Mouse (Mus musculus): ENCODE data around the gene Tmem165. TPM values are rescaled to one million over a fixed set of nuclear protein-coding genes. Genes with fewer than 3 reads are reported as not detected.

The Tmem165 gene
- total and polyA plus RNA-seq, 2 experiments from 2014 or later, result 42.7 to 77.1 TPM

GRCm38 (mm10) chr5:76162926-76163325, 20.8 kb upstream of the Tmem165 start:
- TF ChIP-seq CTCF (IDR thresholded peaks at IDR 0.05), result no peak
- no peak for ATAC-seq (ENCODE audit: low FRiP score)

DNA sequence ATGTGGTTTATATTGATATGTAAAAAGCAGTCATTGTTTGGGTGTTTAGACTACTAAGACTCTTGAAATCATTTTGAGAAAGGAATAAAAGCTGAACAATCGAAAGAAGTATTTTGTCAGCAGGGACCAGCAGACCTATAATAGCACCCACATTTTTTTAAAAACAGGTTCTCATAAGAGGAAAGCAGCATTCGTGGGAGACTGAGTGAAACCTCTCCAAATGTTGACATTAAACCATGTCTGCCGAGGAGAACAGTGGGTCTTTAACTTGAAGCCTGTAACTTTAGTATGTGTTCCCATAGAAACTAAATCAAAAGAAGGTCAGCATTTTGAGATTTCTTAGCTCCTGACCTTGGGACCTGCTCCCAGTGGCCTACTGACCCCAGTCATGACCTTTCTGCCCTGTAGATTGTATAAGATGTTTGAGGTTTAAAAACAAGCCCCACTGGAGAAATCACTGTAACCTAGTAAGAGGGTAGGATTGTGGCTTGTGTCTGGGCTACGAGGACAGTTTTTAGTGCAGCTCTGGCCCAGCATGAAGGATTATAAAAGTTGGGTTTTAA, 19.8 kb upstream of the Tmem165 start:
- TF ChIP-seq CTCF (IDR thresholded peaks at IDR 0.05), result no peak
- Histone ChIP-seq H3K4me1 (ENCODE audit: insufficient read depth, low read length) (no peaks in the 10 kb centered on the region), H3K9ac (replicated peaks; ENCODE audit: low read length, poor library complexity, severe bottlenecking) (no peak overlapping the region), H3K9me3 (ENCODE audit: low read length) (no peaks in the 10 kb centered on the region), H3K36me3 (ENCODE audit: insufficient read depth, low read length) (no peaks in the 10 kb centered on the region), H3K27ac (ENCODE audit: low read depth, low read length) (no peak overlapping the region), H3K27me3 (ENCODE audit: insufficient read depth, low read length) (no peaks in the 10 kb centered on the region), H3K4me2 (ENCODE audit: low read depth, low read length, poor library complexity, severe bottlenecking) (no peak overlapping the region), H3K4me3 (ENCODE audit: low read depth, low read length) (no peak overlapping the region)
- DNase-seq (ENCODE audit: low spot score), result no peak
- WGBS, result 35% methylated on average over 4 of the region's 4 CpGs
- no peak for ATAC-seq (ENCODE audit: low FRiP score)

More at GRCm38 (mm10) chr5:76162926-76163325, 20.8 kb upstream of the Tmem165 start:
- no peak for DNase-seq (ENCODE audit: low spot score)
- Histone ChIP-seq H3K4me3 (ENCODE audit: low read depth, low read length) (no peak overlapping the region), H3K9ac (replicated peaks; ENCODE audit: low read length, poor library complexity, severe bottlenecking) (no peak overlapping the region), H3K4me2 (ENCODE audit: low read depth, low read length, poor library complexity, severe bottlenecking) (no peak overlapping the region), H3K4me1 (ENCODE audit: insufficient read depth, low read length) (no peaks in the 10 kb centered on the region), H3K9me3 (ENCODE audit: low read length) (no peaks in the 10 kb centered on the region), H3K27ac (ENCODE audit: low read depth, low read length) (no peak overlapping the region), H3K27me3 (ENCODE audit: insufficient read depth, low read length) (no peaks in the 10 kb centered on the region), H3K36me3 (ENCODE audit: insufficient read depth, low read length) (no peaks in the 10 kb centered on the region)
- 80% methylated on average over 5 of the region's 5 CpGs for WGBS

- no peak overlapping the region for H3K4me2 ChIP-seq (ENCODE audit: low read depth, low read length, poor library complexity, severe bottlenecking)
- no peak for TF ChIP-seq CTCF (IDR thresholded peaks at IDR 0.05)
- DNase-seq (ENCODE audit: low spot score) (no peak), ATAC-seq (ENCODE audit: low FRiP score) (no peak)
- no peak overlapping the region for H3K9ac ChIP-seq (replicated peaks; ENCODE audit: low read length, poor library complexity, severe bottlenecking)
- 76% methylated on average over 7 of the region's 7 CpGs for WGBS
- no peak overlapping the region for H3K4me3 ChIP-seq (ENCODE audit: low read depth, low read length)
- H3K36me3 ChIP-seq (ENCODE audit: insufficient read depth, low read length), result no peaks in the 10 kb centered on the region
- no peaks in the 10 kb centered on the region for H3K27me3 ChIP-seq (ENCODE audit: insufficient read depth, low read length)
- H3K4me1 ChIP-seq (ENCODE audit: insufficient read depth, low read length), result no peaks in the 10 kb centered on the region
- H3K27ac ChIP-seq (ENCODE audit: low read depth, low read length), result no peak overlapping the region
- no peaks in the 10 kb centered on the region for H3K9me3 ChIP-seq (ENCODE audit: low read length)
These were observed 18.9 kb upstream of the Tmem165 start for GRCm38 (mm10) chr5:76164827-76165226.

GRCm38 (mm10) chr5:76170522-76170921, 13.2 kb upstream of the Tmem165 start:
- Histone ChIP-seq H3K27me3 (ENCODE audit: insufficient read depth, low read length) (no peaks in the 10 kb centered on the region), H3K36me3 (ENCODE audit: insufficient read depth, low read length) (no peaks in the 10 kb centered on the region), H3K27ac (ENCODE audit: low read depth, low read length) (no peak overlapping the region), H3K9ac (replicated peaks; ENCODE audit: low read length, poor library complexity, severe bottlenecking) (no peak overlapping the region), H3K4me3 (ENCODE audit: low read depth, low read length) (no peak overlapping the region), H3K9me3 (ENCODE audit: low read length) (no peaks in the 10 kb centered on the region), H3K4me1 (ENCODE audit: insufficient read depth, low read length) (no peaks in the 10 kb centered on the region), H3K4me2 (ENCODE audit: low read depth, low read length, poor library complexity, severe bottlenecking) (no peak overlapping the region)
- WGBS, result 88% methylated on average over 4 of the region's 4 CpGs
- no peak for TF ChIP-seq CTCF (IDR thresholded peaks at IDR 0.05)
- DNase-seq (ENCODE audit: low spot score) (no peak), ATAC-seq (ENCODE audit: low FRiP score) (no peak)

- H3K9ac ChIP-seq (replicated peaks; ENCODE audit: low read length, poor library complexity, severe bottlenecking), result no peak overlapping the region
- no peak overlapping the region for H3K4me3 ChIP-seq (ENCODE audit: low read depth, low read length)
- no peak for TF ChIP-seq CTCF (IDR thresholded peaks at IDR 0.05)
These were observed 12.6 kb upstream of the Tmem165 start for GRCm38 (mm10) chr5:76171039-76171438.

GRCm38 (mm10) chr5:76175051-76175450, 8.6 kb upstream of the Tmem165 start:
- Histone ChIP-seq H3K4me3 (ENCODE audit: low read depth, low read length) (no peak overlapping the region), H3K27ac (ENCODE audit: low read depth, low read length) (no peak overlapping the region), H3K4me1 (ENCODE audit: insufficient read depth, low read length) (no peaks in the 10 kb centered on the region), H3K9me3 (ENCODE audit: low read length) (no peaks in the 10 kb centered on the region), H3K36me3 (ENCODE audit: insufficient read depth, low read length) (no peaks in the 10 kb centered on the region), H3K9ac (replicated peaks; ENCODE audit: low read length, poor library complexity, severe bottlenecking) (no peak overlapping the region), H3K4me2 (ENCODE audit: low read depth, low read length, poor library complexity, severe bottlenecking) (no peak overlapping the region), H3K27me3 (ENCODE audit: insufficient read depth, low read length) (no peaks in the 10 kb centered on the region)
- no peak for TF ChIP-seq CTCF (IDR thresholded peaks at IDR 0.05)
- 88% methylated on average over 4 of the region's 4 CpGs for WGBS
- ATAC-seq (ENCODE audit: low FRiP score) (no peak), DNase-seq (ENCODE audit: low spot score) (no peak)

More at GRCm38 (mm10) chr5:76171039-76171438, 12.6 kb upstream of the Tmem165 start:
- DNase-seq (ENCODE audit: low spot score) (no peak), ATAC-seq (ENCODE audit: low FRiP score) (no peak)
- H3K4me1 ChIP-seq (ENCODE audit: insufficient read depth, low read length), result no peaks in the 10 kb centered on the region
- H3K9me3 ChIP-seq (ENCODE audit: low read length), result no peaks in the 10 kb centered on the region
- H3K27me3 ChIP-seq (ENCODE audit: insufficient read depth, low read length), result no peaks in the 10 kb centered on the region
- H3K4me2 ChIP-seq (ENCODE audit: low read depth, low read length, poor library complexity, severe bottlenecking), result no peak overlapping the region
- no peaks in the 10 kb centered on the region for H3K36me3 ChIP-seq (ENCODE audit: insufficient read depth, low read length)
- H3K27ac ChIP-seq (ENCODE audit: low read depth, low read length), result no peak overlapping the region
